Mouse (Mus musculus) cortical plate, adult 2 months (tissue): Measurements from ENCODE around the gene Ccnt1.

Source experiments
- CTCF ChIP-seq: fragments of 200-500 bp; IDR thresholded peaks from 2 replicates; pipeline ENCODE4 v1.5.1; 2011; ENCODE audit warnings: mild to moderate bottlenecking, control low read depth, low read length; ENCODE audit not compliant: insufficient read depth; ENCODE audit errors: extremely low read depth
- POLR2A ChIP-seq: fragments of 200-500 bp; IDR thresholded peaks from 2 replicates; pipeline ENCODE4 v1.6.1; 2011; ENCODE audit warnings: mild to moderate bottlenecking, low read length, control low read depth; ENCODE audit not compliant: insufficient read depth; ENCODE audit errors: extremely low read depth

DNA sequence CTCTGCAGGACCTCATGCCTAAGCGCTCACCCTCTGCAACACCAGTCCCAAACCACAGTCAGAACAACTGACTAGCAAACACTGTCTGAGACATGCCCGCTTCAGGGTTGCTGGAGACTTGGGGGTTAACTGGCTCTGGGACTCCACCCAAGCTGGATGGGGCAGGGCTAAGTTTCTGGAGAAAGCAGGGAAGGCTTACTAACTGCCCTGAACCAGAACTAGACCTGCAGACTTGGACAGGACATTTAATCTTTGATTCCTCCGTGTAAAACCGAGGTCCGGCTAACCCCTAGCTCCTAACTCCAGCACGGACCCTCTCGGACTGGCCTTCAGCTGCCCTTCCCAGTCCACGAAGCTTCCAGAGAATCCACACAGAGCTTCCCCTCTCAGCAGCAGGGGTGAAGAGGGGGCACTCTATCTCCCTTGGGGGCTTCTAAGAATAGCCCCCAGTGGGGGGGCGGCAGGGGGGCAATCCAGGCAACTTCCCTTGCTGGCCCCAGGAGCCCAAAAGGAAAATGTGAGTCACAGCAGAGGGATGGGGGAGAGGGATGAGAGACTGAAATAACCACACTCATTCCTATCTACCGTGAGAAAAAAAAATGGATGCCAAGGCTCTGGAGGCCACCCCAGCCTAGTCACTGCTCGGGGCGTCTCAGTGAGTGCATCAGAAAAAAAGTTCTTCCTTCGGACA, 31.6 kb upstream of the Ccnt1 start:
- no peak for TF ChIP-seq CTCF
- TF ChIP-seq POLR2A, result no peak
